10 mouse cellular contexts compared by ENCODE assay signal in the genomic region with DNA sequence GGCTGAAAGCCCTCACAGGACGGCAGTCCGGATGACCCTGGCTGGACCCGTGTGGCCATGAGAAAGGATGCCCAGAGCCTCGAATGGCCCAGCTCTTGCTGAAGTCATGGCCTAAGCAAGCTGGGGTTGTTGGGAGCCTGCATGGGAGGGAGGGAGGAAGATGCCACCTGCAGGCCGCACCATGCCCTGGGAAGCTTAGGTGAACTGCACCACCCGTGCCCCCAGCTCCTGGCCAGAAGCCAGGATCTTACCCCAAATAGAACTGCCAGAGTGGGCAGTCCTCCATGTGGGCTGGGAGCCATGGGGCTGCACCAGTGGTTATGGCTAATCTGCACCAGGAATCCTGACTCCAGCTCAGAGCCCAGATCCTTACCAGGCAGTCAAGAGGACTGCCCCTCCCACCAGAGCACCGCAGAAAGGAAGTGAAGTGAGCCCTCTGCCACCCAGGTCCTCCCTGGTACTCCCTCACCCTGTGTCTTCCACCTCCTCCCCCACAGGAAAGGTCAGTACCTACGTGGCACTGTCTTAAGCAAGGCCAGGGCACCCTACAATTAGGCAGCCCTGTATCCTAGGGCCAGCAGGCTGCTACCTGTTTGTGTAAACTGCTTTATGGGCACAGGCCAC. TPM values are rescaled to one million over a fixed set of nuclear protein-coding genes. Genes with fewer than 3 reads are reported as not detected.
DNase-seq lines count a peak whose midpoint lies in the region; ATAC-seq lines count a peak whose summit lies in the region.
"Had no signal": no experiment of that assay in that cellular context is flagged by ENCODE, and none has a peak within 500 bp of the region (broad histone marks: within the 10 kb centered on the region; RNA-seq: fewer than 3 reads in every experiment).

No protein-coding gene starts in this region.

- peak; percentile 57 to 82 for DNase-seq in adrenal gland, adult (ENCODE audit: inconsistent age in 2 of 2, low spot score in 1 of 2)
- DNase-seq in adrenal gland, postnatal 4 days (ENCODE audit: low spot score in 2 of 2): no peak
- DNase-seq in kidney, adult 9 months: peak; percentile 45
- DNase-seq in 416B (ENCODE audit: low read depth): peak; percentile 45
- no peak for DNase-seq in embryo, embryonic 11 days
- DNase-seq in adrenal gland, postnatal 25 days: no peak
- DNase-seq: liver, embryonic 13.5 days had no signal

- ATAC-seq in kidney, embryonic 16.5 days (ENCODE audit: low FRiP score, low TSS enrichment): no peak
- peak; percentile 54 for ATAC-seq in heart, embryonic 15.5 days (replicated peaks; ENCODE audit: insufficient number of reproducible peaks, insufficient read depth, low FRiP score, low read depth)

- H3K27ac ChIP-seq in kidney, embryonic 16.5 days (ENCODE audit: low read length): no peak overlapping the region
- H3K27ac ChIP-seq in heart, embryonic 15.5 days: peak overlapping the region; percentile 69
- H3K27ac ChIP-seq: hindbrain, embryonic 15.5 days had no signal

- peaks cover 18% of the 10 kb centered on the region for H3K27me3 ChIP-seq in kidney, embryonic 16.5 days (ENCODE audit: insufficient read depth, low read length)
- H3K27me3 ChIP-seq in heart, embryonic 15.5 days: peaks cover 18% of the 10 kb centered on the region
- H3K27me3 ChIP-seq: hindbrain, embryonic 15.5 days had no signal

- H3K4me1 ChIP-seq in kidney, embryonic 16.5 days (ENCODE audit: insufficient read depth, low read length): peaks cover 44% of the 10 kb centered on the region
- H3K4me1 ChIP-seq in heart, embryonic 15.5 days (replicated peaks): peaks cover 54% of the 10 kb centered on the region

- no peak overlapping the region for H3K9ac ChIP-seq in kidney, embryonic 16.5 days (replicated peaks; ENCODE audit: low read length)
- H3K9ac ChIP-seq in heart, embryonic 15.5 days: no peak overlapping the region
- H3K9ac ChIP-seq: hindbrain, embryonic 15.5 days; liver, embryonic 13.5 days had no signal

- WGBS in kidney, embryonic 16.5 days: 68% methylated on average over 8 of the region's 8 CpGs
- WGBS in heart, embryonic 15.5 days: 56% methylated on average over 8 of the region's 8 CpGs

- peaks cover 48% of the 10 kb centered on the region for H3K36me3 ChIP-seq in kidney, embryonic 16.5 days (ENCODE audit: insufficient read depth, low read length)
- H3K36me3 ChIP-seq in heart, embryonic 15.5 days: peaks cover 33% of the 10 kb centered on the region

- H3K9me3 ChIP-seq in kidney, embryonic 16.5 days (ENCODE audit: low read length): no peaks in the 10 kb centered on the region
- no peaks in the 10 kb centered on the region for H3K9me3 ChIP-seq in heart, embryonic 15.5 days (replicated peaks)
- H3K9me3 ChIP-seq: hindbrain, embryonic 15.5 days; liver, embryonic 13.5 days had no signal

- no peak overlapping the region for H3K4me2 ChIP-seq in kidney, embryonic 16.5 days (replicated peaks; ENCODE audit: low read depth, low read length)
- no peak overlapping the region for H3K4me2 ChIP-seq in heart, embryonic 15.5 days
- H3K4me2 ChIP-seq: hindbrain, embryonic 15.5 days; liver, embryonic 13.5 days had no signal

- H3K4me3 ChIP-seq in kidney, embryonic 16.5 days (ENCODE audit: low read length): no peak overlapping the region
- no peak overlapping the region for H3K4me3 ChIP-seq in heart, embryonic 15.5 days
- H3K4me3 ChIP-seq: hindbrain, embryonic 15.5 days; liver, embryonic 13.5 days had no signal

RNA-seq across cellular contexts. Expression of a gene that starts 5.1 kb away (rescaled TPM):
- 100 to 1,000 TPM; 401 to 425 TPM for total RNA-seq in adrenal gland, postnatal 4 days (2021)
- 676 and 688 TPM in 2 replicates for polyA plus RNA-seq in kidney, embryonic 16.5 days (2015; fragmentation: Nextera tagmentation; extraction: Ambion mirVana)
- polyA plus RNA-seq in heart, embryonic 15.5 days (2015; fragmentation: Nextera tagmentation; extraction: Ambion mirVana): 861 and 962 TPM in 2 replicates
- total RNA-seq in adrenal gland, postnatal 25 days (2021): 460 and 592 TPM in 2 replicates

RNA-seq across cellular contexts. Expression of a gene that starts 7.3 kb away (rescaled TPM):
- 10 to 100 TPM; 49.1 to 72.7 TPM for total RNA-seq in adrenal gland, postnatal 4 days (2021)
- polyA plus RNA-seq in kidney, embryonic 16.5 days (2015; fragmentation: Nextera tagmentation; extraction: Ambion mirVana): 6.4 and 7.3 TPM in 2 replicates
- 1.7 and 2.9 TPM in 2 replicates for polyA plus RNA-seq in heart, embryonic 15.5 days (2015; fragmentation: Nextera tagmentation; extraction: Ambion mirVana)
- 45.4 and 67.9 TPM in 2 replicates for total RNA-seq in adrenal gland, postnatal 25 days (2021)

RNA-seq across cellular contexts. Expression of a gene that starts 14.7 kb away (rescaled TPM):
- total RNA-seq in adrenal gland, postnatal 4 days (2021): 100 to 1,000 TPM; 113 to 124 TPM
- polyA plus RNA-seq in kidney, embryonic 16.5 days (2015; fragmentation: Nextera tagmentation; extraction: Ambion mirVana): 15.9 and 16.8 TPM in 2 replicates
- 11.6 and 16.8 TPM in 2 replicates for polyA plus RNA-seq in heart, embryonic 15.5 days (2015; fragmentation: Nextera tagmentation; extraction: Ambion mirVana)
- total RNA-seq in adrenal gland, postnatal 25 days (2021): 74.1 and 97.4 TPM in 2 replicates

RNA-seq across cellular contexts. Expression of a gene that starts 17.7 kb away (rescaled TPM):
- 100 to 1,000 TPM; 130 to 139 TPM for total RNA-seq in adrenal gland, postnatal 4 days (2021)
- 18.2 and 20.2 TPM in 2 replicates for polyA plus RNA-seq in kidney, embryonic 16.5 days (2015; fragmentation: Nextera tagmentation; extraction: Ambion mirVana)
- 10.0 and 14.2 TPM in 2 replicates for polyA plus RNA-seq in heart, embryonic 15.5 days (2015; fragmentation: Nextera tagmentation; extraction: Ambion mirVana)
- 154 TPM in 2 replicates for total RNA-seq in adrenal gland, postnatal 25 days (2021)

RNA-seq across cellular contexts. Expression of a gene that starts 28.0 kb away (rescaled TPM):
- 10 to 100 TPM; 51.7 to 53.2 TPM for total RNA-seq in adrenal gland, postnatal 4 days (2021)
- polyA plus RNA-seq in kidney, embryonic 16.5 days (2015; fragmentation: Nextera tagmentation; extraction: Ambion mirVana): 16.1 and 17.6 TPM in 2 replicates
- 8.3 and 13.9 TPM in 2 replicates for polyA plus RNA-seq in heart, embryonic 15.5 days (2015; fragmentation: Nextera tagmentation; extraction: Ambion mirVana)
- total RNA-seq in adrenal gland, postnatal 25 days (2021): 66.1 and 73.2 TPM in 2 replicates

Comparison
In these comparisons a context has a peak if more than half of its experiments do, and no peak if none do; other contexts are left out.
1. DNase-seq: peak in adrenal gland, adult (2 of 2), kidney, adult 9 months (single experiment) and 416B (single experiment); none in adrenal gland, postnatal 4 days (0 of 2), embryo, embryonic 11 days (single experiment) and adrenal gland, postnatal 25 days (single experiment).